Mouse (Mus musculus) cerebellum, postnatal 36 days (tissue): Measurements from ENCODE around the gene Cpne4.

Experiments
- DNase-seq, 2 experiments: peaks; one replicate each; pipeline ENCODE4 v3.0.0; 2021 to 2022; ENCODE audit warnings: mixed read lengths in 2 of 2

Cpne4 gene

GRCm38 (mm10) chr9:104877014-104877413 lies 329.9 kb downstream of the Cpne4 start:
- DNase-seq, result no peak

DNA sequence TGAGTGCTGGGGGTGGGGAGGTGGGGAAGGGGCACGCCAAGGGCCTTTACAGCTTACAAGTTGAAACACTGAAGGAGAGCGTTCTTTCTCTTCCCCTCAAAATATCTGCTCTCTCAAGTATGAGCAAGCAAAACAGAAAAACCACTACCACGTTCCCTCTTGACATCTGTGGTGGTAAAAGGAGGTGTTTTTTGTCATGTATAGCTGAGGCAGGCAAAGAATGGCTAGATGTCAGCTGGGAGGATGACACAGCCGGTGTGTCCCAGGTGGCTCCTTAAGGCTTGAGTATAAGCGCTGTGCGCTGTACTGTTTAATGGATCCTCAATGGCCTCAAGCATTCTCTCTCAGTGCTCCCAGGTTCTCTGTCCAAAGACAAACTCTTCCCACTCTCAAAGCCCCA lies 331.5 kb downstream of the Cpne4 start:
- no peak for DNase-seq

GRCm38 (mm10) chr9:104890517-104890916 lies 343.4 kb downstream of the Cpne4 start:
- no peak for DNase-seq

DNA sequence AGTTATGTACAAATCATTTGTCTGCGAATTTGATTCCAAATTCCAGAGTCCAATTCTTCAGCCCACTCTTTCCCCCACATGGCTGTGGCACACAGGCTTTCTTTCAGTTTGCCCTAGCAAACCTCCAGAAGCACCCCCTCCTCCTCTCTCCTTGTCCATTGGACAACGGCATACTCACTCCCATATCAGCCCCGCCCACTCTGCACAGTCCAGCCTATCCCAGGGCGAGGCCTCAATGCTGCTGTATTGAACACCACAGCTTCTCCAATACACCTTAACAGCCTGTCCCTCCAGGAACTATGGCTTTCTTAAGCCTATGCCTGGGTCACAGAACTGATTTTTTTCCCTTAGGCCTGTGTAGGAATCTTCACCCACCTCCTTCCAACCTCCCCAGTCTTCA lies 348.3 kb downstream of the Cpne4 start:
- DNase-seq, result no peak

- DNase-seq, result no peak
Observed at GRCm38 (mm10) chr9:104901118-104901517, 354.0 kb downstream of the Cpne4 start.

DNA sequence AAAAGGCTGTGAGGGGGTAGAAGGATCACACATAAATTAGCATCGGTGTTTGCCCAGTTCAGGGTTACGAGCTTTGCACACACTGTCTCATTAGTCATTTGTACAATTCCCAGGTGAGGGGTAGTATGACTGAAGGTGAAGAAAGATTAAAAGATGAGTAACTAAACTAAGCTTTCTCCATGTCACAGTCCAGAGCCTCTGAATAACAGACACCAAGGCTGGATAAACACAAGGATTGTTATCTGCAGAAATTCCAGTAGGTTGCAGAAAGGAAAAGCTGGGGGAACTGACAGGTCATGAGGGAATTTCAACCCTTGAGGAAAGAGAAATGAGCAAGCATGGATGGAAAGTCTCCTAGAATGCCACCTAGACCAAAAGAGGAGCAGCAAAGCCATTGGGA lies 354.7 kb downstream of the Cpne4 start:
- DNase-seq, result no peak

- no peak for DNase-seq
Observed at GRCm38 (mm10) chr9:104912686-104913085, 365.6 kb downstream of the Cpne4 start.

- DNase-seq, result no peak
Observed at GRCm38 (mm10) chr9:104913327-104913726, 366.2 kb downstream of the Cpne4 start.

- no peak for DNase-seq
Observed at GRCm38 (mm10) chr9:104921197-104921596, 374.1 kb downstream of the Cpne4 start.

DNA sequence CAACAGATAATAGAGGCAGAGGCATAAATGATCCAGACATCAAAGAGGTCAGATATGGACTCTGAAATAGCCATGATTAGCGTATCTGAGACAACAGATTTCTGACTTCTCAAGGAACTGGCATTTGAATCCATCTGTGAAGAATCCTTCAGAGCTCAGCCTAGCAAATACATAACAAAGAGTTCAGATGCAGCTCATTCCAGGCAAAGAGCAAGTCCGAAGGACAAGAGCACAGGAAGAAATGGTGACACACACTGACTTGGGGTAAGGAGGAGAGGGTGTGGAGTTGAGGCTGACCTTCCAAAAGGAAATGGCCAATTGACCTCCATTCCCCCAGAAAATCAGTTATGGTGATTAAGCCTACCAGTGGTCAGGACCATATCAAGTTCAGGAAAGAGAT lies 375.0 kb downstream of the Cpne4 start:
- DNase-seq, result no peak

GRCm38 (mm10) chr9:104928806-104929205 lies 381.7 kb downstream of the Cpne4 start:
- DNase-seq, result no peak

- DNase-seq, result peak in 1 of 2 experiments; percentile 15
Observed at GRCm38 (mm10) chr9:104940389-104940788, 393.3 kb downstream of the Cpne4 start.

DNA sequence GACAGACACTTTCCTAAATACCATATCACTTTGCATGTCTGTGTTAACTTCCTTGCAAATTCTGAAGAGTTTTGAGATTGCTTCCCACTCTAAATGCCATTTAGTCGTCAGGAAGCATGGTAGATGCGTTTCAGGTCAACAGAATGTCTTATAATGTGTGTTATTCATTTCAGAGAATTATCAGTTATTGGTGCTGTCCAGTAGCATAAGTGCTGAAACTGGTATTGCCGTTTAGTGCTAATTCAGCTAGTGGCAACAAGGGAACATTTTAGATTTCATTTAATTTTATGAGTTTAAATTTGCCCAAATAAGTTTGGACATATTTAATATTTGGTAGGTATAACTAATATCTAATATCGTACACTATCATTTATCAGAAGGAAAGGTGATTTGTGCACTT lies 403.5 kb downstream of the Cpne4 start:
- no peak for DNase-seq

GRCm38 (mm10) chr9:104952176-104952575 lies 405.1 kb downstream of the Cpne4 start:
- no peak for DNase-seq

DNA sequence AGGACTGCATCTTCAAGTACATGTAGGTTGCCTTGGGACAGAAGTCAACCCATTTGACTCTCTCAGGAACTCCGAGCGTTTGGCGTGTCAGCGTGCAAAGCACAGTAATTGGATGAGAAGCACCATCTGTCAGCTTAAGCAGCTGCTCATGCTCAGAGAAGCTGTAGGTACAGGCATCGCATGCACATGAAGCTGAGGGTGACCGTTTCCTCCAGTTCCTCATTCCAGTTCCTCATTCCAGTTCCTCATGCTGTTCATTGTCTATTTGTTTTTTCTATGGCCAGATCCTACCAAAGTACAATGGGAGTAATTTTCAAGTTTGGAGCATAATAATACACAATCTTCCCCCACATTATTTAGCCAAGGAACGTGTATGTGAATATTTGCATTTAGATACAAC lies 425.7 kb downstream of the Cpne4 start:
- no peak for DNase-seq

DNA sequence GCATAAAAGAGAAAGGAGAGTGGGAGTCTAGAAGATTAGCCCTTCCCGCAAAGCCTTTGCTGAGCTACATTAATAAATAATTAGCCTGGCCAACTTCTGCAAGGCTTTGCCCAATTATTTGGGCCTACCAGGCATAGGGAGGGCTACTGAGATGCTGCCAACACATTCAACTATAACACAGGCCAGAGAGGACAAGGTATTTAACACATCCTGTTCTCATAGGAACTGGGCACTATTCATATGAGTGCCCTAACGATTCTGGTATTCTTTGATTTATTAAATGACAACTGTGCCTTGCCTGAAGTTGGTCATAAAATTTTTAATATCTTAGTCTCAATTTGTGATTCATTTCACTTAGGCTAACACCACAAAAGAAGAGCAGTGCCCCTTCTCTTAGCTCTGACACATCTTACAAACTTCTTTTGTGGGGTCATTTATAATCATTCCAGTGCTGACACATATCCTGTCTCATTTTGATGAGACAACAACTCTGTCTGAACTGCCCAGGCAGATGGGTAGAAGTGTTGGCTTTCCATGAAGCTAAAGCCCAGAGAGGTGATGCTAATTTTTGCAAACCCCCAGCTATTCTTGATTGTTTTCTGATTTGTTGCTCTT lies 435.0 kb downstream of the Cpne4 start:
- no peak for DNase-seq

DNA sequence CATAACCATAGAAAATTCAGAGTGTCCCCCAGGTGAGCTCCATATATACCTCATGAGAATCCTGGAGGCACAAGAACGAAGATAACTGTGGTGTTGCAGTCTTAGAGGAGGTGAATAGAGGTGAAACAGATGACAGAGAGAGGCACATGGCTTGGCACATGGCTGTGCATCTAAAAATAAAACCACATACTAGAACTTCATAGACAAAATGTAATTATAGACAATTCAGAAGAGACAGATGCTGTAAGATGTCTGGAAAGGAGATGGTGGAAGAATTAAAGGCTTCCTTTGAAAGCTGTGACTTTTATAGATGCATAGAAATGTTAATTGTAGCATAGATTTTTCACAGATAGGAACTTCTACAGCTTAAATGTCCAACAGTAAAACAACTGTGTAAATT lies 451.1 kb downstream of the Cpne4 start:
- DNase-seq, result no peak

- DNase-seq, result no peak
Observed at GRCm38 (mm10) chr9:105010721-105011120, 463.6 kb downstream of the Cpne4 start.

DNA sequence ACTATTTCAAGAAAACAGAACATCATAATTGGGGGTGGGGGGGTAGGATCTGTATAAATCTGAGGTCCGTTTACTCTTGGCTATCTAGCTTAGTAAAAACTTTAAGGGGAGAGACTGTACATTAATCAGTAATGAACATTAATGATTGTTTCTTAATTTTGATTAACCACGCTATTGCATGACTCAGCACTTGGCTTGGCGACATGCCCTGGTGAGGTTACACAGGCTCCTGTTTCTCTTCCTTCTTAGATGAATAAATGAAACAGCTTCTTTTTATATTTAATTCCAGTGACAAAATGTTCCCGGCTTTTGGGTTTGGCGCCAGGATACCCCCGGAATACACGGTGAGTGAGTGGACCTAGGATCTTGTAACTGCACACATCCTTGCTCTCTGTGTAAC lies 471.1 kb downstream of the Cpne4 start:
- DNase-seq, result no peak

GRCm38 (mm10) chr9:105028311-105028710 lies 481.2 kb downstream of the Cpne4 start:
- no peak for DNase-seq

- no peak for DNase-seq
Observed at GRCm38 (mm10) chr9:105032572-105032971, 485.5 kb downstream of the Cpne4 start.

DNA sequence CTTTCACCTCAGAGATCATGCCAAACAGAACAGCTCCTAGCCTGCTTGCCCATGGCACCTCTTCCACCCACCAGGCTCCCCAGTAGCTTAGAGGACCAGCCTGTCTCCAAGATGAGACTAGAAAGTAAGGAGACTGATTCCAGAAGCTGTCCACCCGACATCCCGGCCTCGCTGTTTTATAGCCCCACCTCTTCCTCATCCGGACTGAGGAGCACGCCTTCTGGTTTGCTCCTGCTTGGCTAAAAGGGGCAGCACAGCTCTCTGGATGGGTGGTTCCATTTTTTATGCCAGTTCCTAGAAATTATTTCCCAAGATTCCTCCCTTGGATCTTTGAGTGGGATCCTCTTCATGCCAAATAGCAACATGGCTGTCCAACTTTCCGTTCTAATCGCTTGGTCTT lies 486.6 kb downstream of the Cpne4 start:
- DNase-seq, result no peak

GRCm38 (mm10) chr9:105037847-105038246 lies 490.8 kb downstream of the Cpne4 start:
- no peak for DNase-seq

DNA sequence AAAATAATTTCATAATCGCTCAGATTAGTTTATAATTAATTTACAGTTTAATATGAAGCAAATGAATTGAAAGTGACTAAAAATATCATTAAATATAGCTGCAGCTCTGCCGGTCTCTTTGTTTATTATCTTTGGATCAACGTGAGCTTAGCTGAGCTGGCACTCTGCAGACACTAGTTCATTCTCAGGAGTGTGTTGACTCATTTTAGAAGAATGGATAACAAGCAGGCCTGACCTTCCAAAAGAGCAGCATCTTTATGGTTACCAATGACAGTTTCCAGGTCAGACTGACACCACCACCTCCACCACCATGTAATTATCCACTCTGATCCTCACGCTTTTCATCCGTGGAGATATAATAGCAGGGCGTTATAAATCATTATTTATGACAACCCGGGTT lies 498.9 kb downstream of the Cpne4 start:
- DNase-seq, result no peak

DNA sequence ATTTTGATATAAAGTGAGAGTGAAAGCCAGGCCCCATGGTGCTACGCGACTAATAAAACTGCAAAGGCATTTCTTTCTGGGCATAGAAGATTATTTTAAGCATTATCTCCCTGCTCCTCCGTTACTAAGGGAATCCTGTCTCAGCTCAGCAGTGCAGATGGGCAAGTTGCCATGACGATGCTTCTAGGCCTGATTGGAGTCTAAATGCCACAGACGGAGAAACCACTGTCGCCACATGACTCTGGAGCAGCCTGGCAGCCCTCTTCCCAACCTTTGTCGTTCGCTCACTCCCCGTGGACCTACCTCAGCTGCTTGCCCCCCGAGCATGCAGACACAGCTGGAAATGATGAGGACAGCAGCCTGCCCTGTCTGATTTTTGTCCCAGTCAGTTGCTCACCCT lies 501.3 kb downstream of the Cpne4 start:
- peak in 1 of 2 experiments; percentile 11 for DNase-seq

DNA sequence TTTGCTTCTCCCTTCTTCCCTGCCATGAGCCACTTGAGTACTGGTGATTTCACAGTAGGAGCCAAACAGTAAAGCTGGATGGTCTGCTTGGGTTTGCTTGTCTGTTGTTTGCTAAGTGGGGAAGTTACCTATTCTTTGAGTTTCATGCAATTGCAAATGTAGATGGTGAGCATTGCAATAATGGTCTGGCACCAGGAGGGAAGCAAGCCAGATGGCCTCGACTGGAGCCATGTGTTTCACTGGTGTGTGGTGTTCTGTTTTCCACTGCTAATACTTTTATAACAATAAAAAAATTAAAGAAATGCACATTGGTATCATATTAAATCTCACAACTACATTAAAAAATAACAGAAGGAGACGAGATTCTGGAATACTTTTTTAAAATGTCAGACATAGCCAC lies 502.6 kb downstream of the Cpne4 start:
- DNase-seq, result no peak
